Mouse (Mus musculus): Measurements from ENCODE around the gene 1700018B08Rik. TPM values are rescaled to one million over a fixed set of nuclear protein-coding genes. Genes with fewer than 3 reads are reported as not detected.

1700018B08Rik gene
- polyA plus RNA-seq, 1 experiment: not detected

GRCm38 (mm10) chr8:121542901-121543300 is 1.2 kb downstream of the 1700018B08Rik start:
- 70% methylated on average over 13 of the region's 13 CpGs for WGBS
- H3K4me3 ChIP-seq (replicated peaks; ENCODE audit: control insufficient read depth, low read depth, low read length): no peak overlapping the region
- TF ChIP-seq CTCF (IDR thresholded peaks at IDR 0.05; ENCODE audit: control insufficient read depth, insufficient read depth, low read length) (no peak), POLR2A (IDR thresholded peaks at IDR 0.05; ENCODE audit: borderline replicate concordance, control insufficient read depth, low read depth, low read length) (no peak)

GRCm38 (mm10) chr8:121541862-121542261 is 2.3 kb downstream of the 1700018B08Rik start:
- Histone ChIP-seq H3K4me1 (ENCODE audit: control insufficient read depth, insufficient read depth, low read length) (no peaks in the 10 kb centered on the region), H3K4me3 (replicated peaks; ENCODE audit: control insufficient read depth, low read depth, low read length) (no peak overlapping the region), H3K27ac (ENCODE audit: control insufficient read depth, insufficient read depth, low read depth, low read length, poor library complexity) (no peak overlapping the region)
- TF ChIP-seq POLR2A (IDR thresholded peaks at IDR 0.05; ENCODE audit: borderline replicate concordance, control insufficient read depth, low read depth, low read length) (no peak), CTCF (IDR thresholded peaks at IDR 0.05; ENCODE audit: control insufficient read depth, insufficient read depth, low read length) (no peak)
- WGBS: 75% methylated on average over 19 of the region's 19 CpGs

More at GRCm38 (mm10) chr8:121542901-121543300, 1.2 kb downstream of the 1700018B08Rik start:
- Histone ChIP-seq H3K4me1 (ENCODE audit: control insufficient read depth, insufficient read depth, low read length) (no peaks in the 10 kb centered on the region), H3K27ac (ENCODE audit: control insufficient read depth, insufficient read depth, low read depth, low read length, poor library complexity) (no peak overlapping the region)

GRCm38 (mm10) chr8:121532381-121532780 is 11.7 kb downstream of the 1700018B08Rik start:
- Histone ChIP-seq H3K4me1 (ENCODE audit: control insufficient read depth, insufficient read depth, low read length) (no peaks in the 10 kb centered on the region; the same call in 1 of the 2 replicates), H3K4me3 (replicated peaks; ENCODE audit: control insufficient read depth, low read depth, low read length) (no peak overlapping the region), H3K27ac (ENCODE audit: control insufficient read depth, insufficient read depth, low read depth, low read length, poor library complexity) (no peak overlapping the region)
- no peak for TF ChIP-seq POLR2A (IDR thresholded peaks at IDR 0.05; ENCODE audit: borderline replicate concordance, control insufficient read depth, low read depth, low read length)
- TF ChIP-seq CTCF (IDR thresholded peaks at IDR 0.05; ENCODE audit: control insufficient read depth, insufficient read depth, low read length): peak; percentile 55
- WGBS: 49% methylated on average over 5 of the region's 5 CpGs

- TF ChIP-seq POLR2A (IDR thresholded peaks at IDR 0.05; ENCODE audit: borderline replicate concordance, control insufficient read depth, low read depth, low read length) (no peak), CTCF (IDR thresholded peaks at IDR 0.05; ENCODE audit: control insufficient read depth, insufficient read depth, low read length) (no peak)
Observed at GRCm38 (mm10) chr8:121530639-121531038, 13.5 kb downstream of the 1700018B08Rik start.

GRCm38 (mm10) chr8:121528790-121529189 is 15.3 kb downstream of the 1700018B08Rik start:
- no peaks in the 10 kb centered on the region; the same call in none of the 2 replicates for H3K4me1 ChIP-seq (ENCODE audit: control insufficient read depth, insufficient read depth, low read length)
- TF ChIP-seq POLR2A (IDR thresholded peaks at IDR 0.05; ENCODE audit: borderline replicate concordance, control insufficient read depth, low read depth, low read length) (no peak), CTCF (IDR thresholded peaks at IDR 0.05; ENCODE audit: control insufficient read depth, insufficient read depth, low read length) (no peak)

More at GRCm38 (mm10) chr8:121530639-121531038, 13.5 kb downstream of the 1700018B08Rik start:
- H3K4me1 ChIP-seq (ENCODE audit: control insufficient read depth, insufficient read depth, low read length): no peaks in the 10 kb centered on the region; the same call in none of the 2 replicates
- no peak overlapping the region for H3K27ac ChIP-seq (ENCODE audit: control insufficient read depth, insufficient read depth, low read depth, low read length, poor library complexity)
- 73% methylated on average over 10 of the region's 10 CpGs for whole genome bisulfite sequencing
- H3K4me3 ChIP-seq (replicated peaks; ENCODE audit: control insufficient read depth, low read depth, low read length): no peak overlapping the region

GRCm38 (mm10) chr8:121527751-121528150 is 16.4 kb downstream of the 1700018B08Rik start:
- Histone ChIP-seq H3K27ac (ENCODE audit: control insufficient read depth, insufficient read depth, low read depth, low read length, poor library complexity) (no peak overlapping the region), H3K4me3 (replicated peaks; ENCODE audit: control insufficient read depth, low read depth, low read length) (no peak overlapping the region), H3K4me1 (ENCODE audit: control insufficient read depth, insufficient read depth, low read length) (no peaks in the 10 kb centered on the region; the same call in none of the 2 replicates)
- TF ChIP-seq CTCF (IDR thresholded peaks at IDR 0.05; ENCODE audit: control insufficient read depth, insufficient read depth, low read length): no peak
- no peak for TF ChIP-seq POLR2A (IDR thresholded peaks at IDR 0.05; ENCODE audit: borderline replicate concordance, control insufficient read depth, low read depth, low read length)
- 76% methylated on average over 9 of the region's 9 CpGs for WGBS

More at GRCm38 (mm10) chr8:121528790-121529189, 15.3 kb downstream of the 1700018B08Rik start:
- 88% methylated on average over 15 of the region's 15 CpGs for WGBS
- no peak overlapping the region for H3K4me3 ChIP-seq (replicated peaks; ENCODE audit: control insufficient read depth, low read depth, low read length)
- H3K27ac ChIP-seq (ENCODE audit: control insufficient read depth, insufficient read depth, low read depth, low read length, poor library complexity): no peak overlapping the region

GRCm38 (mm10) chr8:121526811-121527550 is 17.1 kb downstream of the 1700018B08Rik start:
- no peak overlapping the region for H3K27ac ChIP-seq (ENCODE audit: control insufficient read depth, insufficient read depth, low read depth, low read length, poor library complexity)
- no peak overlapping the region for H3K4me3 ChIP-seq (replicated peaks; ENCODE audit: control insufficient read depth, low read depth, low read length)
- no peaks in the 10 kb centered on the region; the same call in none of the 2 replicates for H3K4me1 ChIP-seq (ENCODE audit: control insufficient read depth, insufficient read depth, low read length)
- WGBS: 71% methylated on average over 6 of the region's 6 CpGs
- TF ChIP-seq POLR2A (IDR thresholded peaks at IDR 0.05; ENCODE audit: borderline replicate concordance, control insufficient read depth, low read depth, low read length): no peak

GRCm38 (mm10) chr8:121525111-121525818 is 18.9 kb downstream of the 1700018B08Rik start:
- WGBS: 44% methylated on average over 18 of the region's 18 CpGs
- Histone ChIP-seq H3K4me3 (replicated peaks; ENCODE audit: control insufficient read depth, low read depth, low read length) (no peak overlapping the region), H3K27ac (ENCODE audit: control insufficient read depth, insufficient read depth, low read depth, low read length, poor library complexity) (no peak overlapping the region), H3K4me1 (ENCODE audit: control insufficient read depth, insufficient read depth, low read length) (no peaks in the 10 kb centered on the region; the same call in none of the 2 replicates)
- TF ChIP-seq POLR2A (IDR thresholded peaks at IDR 0.05; ENCODE audit: borderline replicate concordance, control insufficient read depth, low read depth, low read length): no peak
- no peak for TF ChIP-seq CTCF (IDR thresholded peaks at IDR 0.05; ENCODE audit: control insufficient read depth, insufficient read depth, low read length)
